Mouse (Mus musculus) embryonic fibroblast, embryonic 13.5 days (primary cell): Measurements from ENCODE around the gene Anks1b.

ENCODE experiments used
- CTCF ChIP-seq: IDR thresholded peaks from 2 replicates; pipeline ENCODE4 v1.5.1; 2011; ENCODE audit warnings: mild to moderate bottlenecking, control low read depth, low read length, moderate library complexity, borderline replicate concordance; ENCODE audit not compliant: insufficient read depth
- POLR2A ChIP-seq: IDR thresholded peaks from 2 replicates; pipeline ENCODE4 v1.6.1; 2011; ENCODE audit warnings: low read depth, mild to moderate bottlenecking, control low read depth, low read length, moderate library complexity

DNA sequence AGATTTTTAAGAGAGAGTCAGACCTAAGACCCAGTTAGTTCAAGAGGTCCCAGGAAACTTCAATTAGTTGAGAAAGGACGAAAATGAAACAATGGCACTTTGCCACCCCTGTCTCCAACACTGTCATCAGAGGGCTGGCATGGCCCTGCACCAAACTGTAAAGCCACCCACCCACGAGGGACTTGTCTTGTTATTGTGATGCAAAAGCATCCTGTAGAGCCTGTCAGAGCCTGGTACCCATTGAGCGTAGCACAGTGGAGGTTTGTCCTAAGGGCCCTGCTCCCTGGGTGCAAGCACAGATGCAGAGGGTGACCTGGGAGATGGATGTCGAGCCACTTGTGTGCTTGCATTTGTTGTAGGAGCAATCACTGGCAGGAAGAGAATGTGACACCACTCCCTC lies 983.4 kb downstream of the Anks1b start:
- TF ChIP-seq CTCF = no peak
- TF ChIP-seq POLR2A = no peak
